Mouse (Mus musculus) embryonic fibroblast, embryonic 13.5 days (primary cell): Measurements from ENCODE around the gene Gm45713.

Experiments used
- CTCF ChIP-seq: IDR thresholded peaks from 2 replicates; pipeline ENCODE4 v1.5.1; 2011; ENCODE audit warnings: mild to moderate bottlenecking, control low read depth, low read length, moderate library complexity, borderline replicate concordance; ENCODE audit not compliant: insufficient read depth
- POLR2A ChIP-seq: IDR thresholded peaks from 2 replicates; pipeline ENCODE4 v1.6.1; 2011; ENCODE audit warnings: low read depth, mild to moderate bottlenecking, control low read depth, low read length, moderate library complexity

DNA sequence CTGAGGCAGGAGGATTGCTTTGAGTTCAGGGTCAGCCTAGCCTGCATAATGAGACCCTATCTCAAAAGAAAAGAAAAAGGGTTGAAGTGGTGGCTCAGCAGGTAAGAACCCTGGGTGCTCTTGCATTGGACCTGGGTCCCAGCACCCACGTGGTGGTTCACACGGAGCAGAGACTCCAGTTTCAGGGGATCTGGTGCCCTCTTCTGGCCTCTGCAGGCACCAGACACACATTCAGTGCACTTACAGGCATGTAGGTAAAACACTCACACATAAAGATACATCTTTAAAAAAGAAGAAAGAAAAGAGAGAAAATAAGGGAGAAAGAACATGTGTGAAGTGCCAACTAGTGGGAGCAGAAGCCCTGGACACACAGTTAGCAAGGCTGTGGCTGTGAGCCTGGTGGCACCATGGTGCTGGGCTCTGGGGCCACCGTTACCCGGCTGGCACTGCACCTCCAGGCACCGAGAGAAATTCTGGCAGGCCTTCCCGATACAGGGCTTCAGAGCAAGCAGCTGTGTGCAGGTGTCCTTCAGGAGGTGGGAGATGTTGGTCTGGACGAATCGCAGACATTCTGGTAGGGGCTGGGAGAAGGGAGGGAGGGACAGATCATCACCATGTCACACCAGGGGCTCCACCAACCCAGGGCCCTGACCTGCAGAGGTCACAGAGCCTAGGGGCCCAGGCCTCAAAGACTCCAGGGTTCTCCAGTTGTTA, 2.4 kb downstream of the Gm45713 start:
- no peak for TF ChIP-seq CTCF
- no peak for TF ChIP-seq POLR2A
